ENCODE assay signal across 13 mouse cellular contexts in the genomic region with DNA sequence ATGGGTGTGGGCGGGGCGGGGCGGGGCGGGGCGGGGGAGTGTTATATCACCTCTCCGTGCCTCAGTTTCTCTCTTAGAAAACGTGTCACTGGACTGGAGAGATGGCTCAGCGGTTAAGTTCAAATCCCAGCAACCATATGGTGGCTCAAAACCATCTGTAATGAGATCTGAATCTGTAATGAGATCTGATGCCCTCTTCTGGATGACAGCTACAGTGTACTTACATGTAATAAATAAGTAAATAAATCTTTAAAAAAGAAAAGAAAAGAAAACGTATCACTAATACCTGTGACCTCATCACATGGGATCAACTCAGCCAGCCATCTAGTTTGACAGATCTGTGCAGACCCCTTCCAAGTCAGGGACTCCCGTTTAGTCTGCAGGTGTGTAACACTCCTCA. TPM values are rescaled to one million over a fixed set of nuclear protein-coding genes. Genes with fewer than 3 reads are reported as not detected.
A peak's percentile ranks its signal among the peaks of the same experiment; 100 is the strongest.
DNase-seq lines count a peak whose midpoint lies in the region; ATAC-seq and TF ChIP-seq lines count a peak whose summit lies in the region.
"Had no signal": no experiment of that assay in that cellular context is flagged by ENCODE, and none has a peak within 500 bp of the region (broad histone marks: within the 10 kb centered on the region; RNA-seq: fewer than 3 reads in every experiment).

No protein-coding gene starts in this region.

- no peak overlapping the region for H3K9ac ChIP-seq in heart, embryonic 12.5 days
- H3K9ac ChIP-seq: liver, embryonic 15.5 days; midbrain, embryonic 15.5 days had no signal

- no peaks in the 10 kb centered on the region for H3K36me3 ChIP-seq in heart, embryonic 12.5 days
- H3K36me3 ChIP-seq: liver, embryonic 15.5 days; midbrain, embryonic 15.5 days had no signal

- TF ChIP-seq CTCF in layer of hippocampus, adult 2 months (conservative IDR thresholded peaks at IDR 0.05) = peak; percentile 58
- no peak for TF ChIP-seq CTCF in embryonic fibroblast, embryonic 13.5 days (IDR thresholded peaks at IDR 0.05; ENCODE audit: borderline replicate concordance, insufficient read depth, low read length)

- ATAC-seq in heart, embryonic 12.5 days (ENCODE audit: insufficient number of reproducible peaks, low FRiP score) = no peak
- ATAC-seq: midbrain, embryonic 15.5 days had no signal

- 0 out of 2 replicates have a peak overlapping the region, but pooled peaks have one; percentile 15 for H3K4me2 ChIP-seq in heart, embryonic 12.5 days
- H3K4me2 ChIP-seq: liver, embryonic 15.5 days; midbrain, embryonic 15.5 days had no signal

- peak overlapping the region; percentile 93; the same call in 1 of the 2 replicates for H3K27ac ChIP-seq in heart, embryonic 12.5 days (ENCODE audit: poor library complexity, severe bottlenecking)
- H3K27ac ChIP-seq in layer of hippocampus, adult 2 months = no peak overlapping the region
- 0 out of 2 replicates have a peak overlapping the region, but pooled peaks have one; percentile 8 for H3K27ac ChIP-seq in embryonic fibroblast, embryonic 13.5 days (ENCODE audit: insufficient read depth, low read length)
- H3K27ac ChIP-seq: liver, embryonic 15.5 days; midbrain, embryonic 15.5 days had no signal

- H3K27me3 ChIP-seq in heart, embryonic 12.5 days (replicated peaks) = no peaks in the 10 kb centered on the region
- H3K27me3 ChIP-seq: liver, embryonic 15.5 days; midbrain, embryonic 15.5 days had no signal

- TF ChIP-seq POLR2A in embryonic fibroblast, embryonic 13.5 days (IDR thresholded peaks at IDR 0.05; ENCODE audit: low read depth, low read length) = no peak

- no peak overlapping the region for H3K4me3 ChIP-seq in heart, embryonic 12.5 days
- no peak overlapping the region for H3K4me3 ChIP-seq in layer of hippocampus, adult 2 months
- H3K4me3 ChIP-seq in embryonic fibroblast, embryonic 13.5 days (ENCODE audit: insufficient read depth, low read length) = no peak overlapping the region
- H3K4me3 ChIP-seq: liver, embryonic 15.5 days; midbrain, embryonic 15.5 days had no signal

- 55% methylated on average over 10 of the region's 10 CpGs for WGBS in heart, embryonic 12.5 days

- peaks cover 33% of the 10 kb centered on the region for H3K4me1 ChIP-seq in heart, embryonic 12.5 days (replicated peaks)
- H3K4me1 ChIP-seq in embryonic fibroblast, embryonic 13.5 days (ENCODE audit: control insufficient read depth, insufficient read depth, low read length) = peaks cover 15% of the 10 kb centered on the region

- peaks cover 13% of the 10 kb centered on the region for H3K9me3 ChIP-seq in heart, embryonic 12.5 days (replicated peaks)
- H3K9me3 ChIP-seq: liver, embryonic 15.5 days; midbrain, embryonic 15.5 days had no signal

- DNase-seq in heart, adult 8-10 months (ENCODE audit: low spot score) = no peak
- DNase-seq in layer of hippocampus, adult 2 months (ENCODE audit: low spot score in 2 of 2) = no peak
- no peak for DNase-seq in layer of hippocampus, postnatal 10 days (ENCODE audit: low spot score in 2 of 2)
- DNase-seq in 416B (ENCODE audit: low read depth) = peak; percentile 28
- no peak for DNase-seq in adrenal gland, postnatal 25 days
- no peak for DNase-seq in layer of hippocampus, adult 9-11 months
- DNase-seq: adrenal gland, adult 8-10 months; right cerebral cortex, postnatal 14 days; thymus, postnatal 25 days had no signal

RNA-seq across cellular contexts. Expression of a gene that starts 21.0 kb away (rescaled TPM):
- polyA plus RNA-seq in heart, embryonic 12.5 days (2016; fragmentation: Nextera tagmentation; extraction: Ambion mirVana) = 137 and 141 TPM in 2 replicates
- 10 to 100 TPM; 21.9 to 30.3 (median 23.7) TPM for total RNA-seq in heart, adult 8-10 months (2022)
- total RNA-seq in layer of hippocampus, adult 2 months (2021) = 100 to 1,000 TPM in 1 of 2 experiments, 10 to 100 TPM in 1; 95.2 to 101 TPM
- total RNA-seq in layer of hippocampus, postnatal 10 days (2021) = 100 to 1,000 TPM; 104 TPM
- polyA plus RNA-seq in embryonic fibroblast, embryonic 13.5 days (2011; ENCODE audit: insufficient read length, low read depth, missing spikeins) = 158 and 229 TPM in 2 replicates
- total RNA-seq in adrenal gland, postnatal 25 days (2021) = 43.3 and 52.6 TPM in 2 replicates
